Comparison of ENCODE assay signal across 12 mouse cellular contexts in the genomic region with DNA sequence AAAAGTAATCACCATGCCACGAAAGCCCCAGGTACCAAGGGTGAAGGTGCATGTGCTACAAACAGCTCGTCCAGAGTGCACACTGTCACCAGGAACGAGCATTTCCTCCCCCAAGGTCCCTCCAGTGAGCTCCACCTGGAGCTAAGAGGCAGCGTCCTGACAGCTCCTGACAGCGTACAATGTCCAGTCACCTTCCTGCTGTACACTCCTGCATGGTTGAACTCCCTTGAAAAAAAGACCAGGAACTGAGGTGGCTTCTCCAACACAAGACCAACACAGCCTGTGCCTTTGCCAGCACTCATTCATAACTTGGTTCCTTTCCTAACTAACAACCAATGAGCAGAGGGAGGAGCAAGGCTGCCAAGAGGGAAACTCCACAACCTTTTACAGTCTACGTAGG. TPM values are rescaled to one million over a fixed set of nuclear protein-coding genes. Genes with fewer than 3 reads are reported as not detected.
A peak's percentile ranks its signal among the peaks of the same experiment; 100 is the strongest.
DNase-seq lines count a peak whose midpoint lies in the region; ATAC-seq lines count a peak whose summit lies in the region.
"Had no signal": no experiment of that assay in that cellular context is flagged by ENCODE, and none has a peak within 500 bp of the region (broad histone marks: within the 10 kb centered on the region; RNA-seq: fewer than 3 reads in every experiment).

No protein-coding gene starts in this region.

- H3K4me1 ChIP-seq in heart, embryonic 15.5 days (replicated peaks) = peaks cover 37% of the 10 kb centered on the region
- peaks cover 37% of the 10 kb centered on the region for H3K4me1 ChIP-seq in liver, embryonic 16.5 days (ENCODE audit: control insufficient read depth, low read depth, low read length)

- H3K36me3 ChIP-seq in heart, embryonic 15.5 days = peaks cover 2% of the 10 kb centered on the region
- H3K36me3 ChIP-seq in liver, embryonic 16.5 days (ENCODE audit: control insufficient read depth, insufficient read depth) = peaks cover 3% of the 10 kb centered on the region

- DNase-seq in kidney, adult 11 months = peak; percentile 66
- no peak for DNase-seq in kidney, postnatal 4 days
- peak; percentile 38 for DNase-seq in kidney, adult 18-20 months
- no peak for DNase-seq in layer of hippocampus, postnatal 25 days (ENCODE audit: extremely low spot score in 1 of 2, low spot score in 1 of 2)
- DNase-seq in adrenal gland, postnatal 10 days = no peak
- DNase-seq: layer of hippocampus, adult 9-11 months; lung, postnatal 4 days had no signal

- peak overlapping the region; percentile 39 for H3K27ac ChIP-seq in heart, embryonic 15.5 days
- H3K27ac ChIP-seq in liver, embryonic 16.5 days (ENCODE audit: low read length) = peak overlapping the region; percentile 3; the same call in 1 of the 2 replicates
- H3K27ac ChIP-seq: embryonic facial prominence, embryonic 12.5 days; neural tube, embryonic 13.5 days had no signal

- H3K9me3 ChIP-seq in heart, embryonic 15.5 days (replicated peaks) = no peaks in the 10 kb centered on the region
- no peaks in the 10 kb centered on the region for H3K9me3 ChIP-seq in liver, embryonic 16.5 days (replicated peaks; ENCODE audit: control insufficient read depth, low read length)
- H3K9me3 ChIP-seq: embryonic facial prominence, embryonic 12.5 days had no signal

- no peak overlapping the region for H3K4me3 ChIP-seq in heart, embryonic 15.5 days
- H3K4me3 ChIP-seq in liver, embryonic 16.5 days (ENCODE audit: low read depth, low read length) = no peak overlapping the region
- H3K4me3 ChIP-seq: embryonic facial prominence, embryonic 12.5 days; neural tube, embryonic 13.5 days had no signal

- no peak overlapping the region for H3K9ac ChIP-seq in heart, embryonic 15.5 days
- no peak overlapping the region for H3K9ac ChIP-seq in liver, embryonic 16.5 days (ENCODE audit: low read depth, low read length)
- H3K9ac ChIP-seq: embryonic facial prominence, embryonic 12.5 days; neural tube, embryonic 13.5 days had no signal

- 28% methylated on average over 6 of the region's 6 CpGs for WGBS in heart, embryonic 15.5 days
- WGBS in liver, embryonic 16.5 days (ENCODE audit: insufficient replicate concordance) = 39% methylated on average over 6 of the region's 6 CpGs

- no peak for ATAC-seq in heart, embryonic 15.5 days (replicated peaks; ENCODE audit: insufficient number of reproducible peaks, insufficient read depth, low FRiP score, low read depth)
- ATAC-seq in liver, embryonic 16.5 days (ENCODE audit: low read depth) = no peak
- ATAC-seq: Patski had no signal

- H3K4me2 ChIP-seq in heart, embryonic 15.5 days = peak overlapping the region; percentile 57
- peak overlapping the region; percentile 70 for H3K4me2 ChIP-seq in liver, embryonic 16.5 days (ENCODE audit: low read depth, low read length)
- H3K4me2 ChIP-seq: embryonic facial prominence, embryonic 12.5 days; neural tube, embryonic 13.5 days had no signal

- H3K27me3 ChIP-seq in heart, embryonic 15.5 days = no peaks in the 10 kb centered on the region
- H3K27me3 ChIP-seq in liver, embryonic 16.5 days (ENCODE audit: control insufficient read depth, insufficient read depth, low read depth, low read length) = no peaks in the 10 kb centered on the region
- H3K27me3 ChIP-seq: embryonic facial prominence, embryonic 12.5 days; neural tube, embryonic 13.5 days; Patski had no signal

RNA-seq across cellular contexts. Expression of a gene that starts 3.5 kb away (rescaled TPM):
- polyA plus RNA-seq in heart, embryonic 15.5 days (2015; fragmentation: Nextera tagmentation; extraction: Ambion mirVana) = 42.2 and 45.2 TPM in 2 replicates
- polyA plus RNA-seq in liver, embryonic 16.5 days (2015; fragmentation: Nextera tagmentation; extraction: Ambion mirVana) = 20.0 and 22.3 TPM in 2 replicates
- 10 to 100 TPM; 57.8 to 63.1 TPM for total RNA-seq in layer of hippocampus, postnatal 25 days (2021)
- total RNA-seq in adrenal gland, postnatal 10 days (2021) = 10 to 100 TPM; 44.6 to 46.8 TPM

RNA-seq across cellular contexts. Expression of a gene that starts 42.9 kb away (rescaled TPM):
- polyA plus RNA-seq in heart, embryonic 15.5 days (2015; fragmentation: Nextera tagmentation; extraction: Ambion mirVana) = 2.5 and 3.9 TPM in 2 replicates
- 3.9 and 10.2 TPM in 2 replicates for polyA plus RNA-seq in liver, embryonic 16.5 days (2015; fragmentation: Nextera tagmentation; extraction: Ambion mirVana)
- total RNA-seq in layer of hippocampus, postnatal 25 days (2021) = 1 to 10 TPM; 1.2 to 1.4 TPM
- 100 to 1,000 TPM in 1 of 2 experiments, 10 to 100 TPM in 1; 56.2 to 237 TPM for total RNA-seq in adrenal gland, postnatal 10 days (2021)

Comparison
In these comparisons a context has a peak if more than half of its experiments do, and no peak if none do; other contexts are left out.
1. DNase-seq: peak in kidney, adult 11 months (single experiment) and kidney, adult 18-20 months (single experiment); none in kidney, postnatal 4 days (0 of 2), layer of hippocampus, postnatal 25 days (0 of 2) and adrenal gland, postnatal 10 days (single experiment).
2. RNA of a gene that starts 42.9 kb away (total RNA-seq): 56.2 to 237 TPM in adrenal gland, postnatal 10 days; 1.2 to 1.4 TPM in layer of hippocampus, postnatal 25 days; every median in the first group is over 10 times any median in the second.